Mouse (Mus musculus) C2C12 (cell line): ENCODE results near the gene Rfxap. TPM values are rescaled to one million over a fixed set of nuclear protein-coding genes. Genes with fewer than 3 reads are reported as not detected.

Experiments
- H3K27me3 ChIP-seq: one replicate; pipeline ENCODE4 v1.6.1; 2011; ENCODE audit not compliant: control insufficient read depth, insufficient read depth, insufficient read length
- H3K36me3 ChIP-seq: one replicate; pipeline ENCODE4 v1.6.1; 2011; ENCODE audit not compliant: control insufficient read depth, insufficient read depth
- H3K4me3 ChIP-seq: one replicate; pipeline ENCODE4 v1.5.1; 2011; ENCODE audit warnings: mild to moderate bottlenecking, control low read depth; ENCODE audit not compliant: poor library complexity, insufficient read depth, severe bottlenecking
- H3K79me2 ChIP-seq: one replicate; pipeline ENCODE4 v1.6.1; 2011; ENCODE audit not compliant: control insufficient read depth, insufficient read depth
- H3K79me3 ChIP-seq: one replicate; pipeline ENCODE4 v1.6.1; 2011; ENCODE audit warnings: low read depth, control low read depth
- H3ac ChIP-seq: one replicate; pipeline ENCODE3; 2011; ENCODE audit warnings: low read depth; ENCODE audit not compliant: control insufficient read depth, insufficient read length
- CEBPB ChIP-seq: IDR thresholded peaks from one replicate; pipeline ENCODE4 v1.6.1; 2011; ENCODE audit warnings: low read depth, mild to moderate bottlenecking, control low read depth, moderate library complexity
- CTCF ChIP-seq: IDR thresholded peaks from one replicate; pipeline ENCODE4 v1.5.1; 2011; ENCODE audit not compliant: control insufficient read depth, insufficient read depth, insufficient read length
- FOSL1 ChIP-seq: IDR thresholded peaks from one replicate; pipeline ENCODE4 v1.8.0; 2011; ENCODE audit warnings: mild to moderate bottlenecking, low read length; ENCODE audit not compliant: poor library complexity, insufficient read depth, severe bottlenecking
- MAX ChIP-seq: IDR thresholded peaks from one replicate; pipeline ENCODE4 v1.6.1; 2011; ENCODE audit warnings: mild to moderate bottlenecking, control low read depth
- MYOD1 ChIP-seq: IDR thresholded peaks from one replicate; pipeline ENCODE4 v1.6.1; 2011; ENCODE audit warnings: low read depth; ENCODE audit not compliant: control insufficient read depth, insufficient read length
- MYOG ChIP-seq: IDR thresholded peaks from one replicate; pipeline ENCODE4 v1.6.1; 2011; ENCODE audit not compliant: control insufficient read depth, insufficient read length; ENCODE audit errors: extremely low read depth
- USF1 ChIP-seq: IDR thresholded peaks from one replicate; pipeline ENCODE4 v1.6.1; 2011; ENCODE audit warnings: low read depth, mild to moderate bottlenecking, control low read depth, moderate library complexity
- polyA plus RNA-seq: library from polyadenylated mRNA; unstranded; fragments of >200 nt; fragmentation: generic; extraction: Trizol; gene quantifications from one replicate; pipeline ENCODE4 v1.2.1, GENCODE M21; 2012; ENCODE audit warnings: missing spikeins

Gene Rfxap
- polyA plus RNA-seq, 1 experiment, result 27.3 TPM

DNA sequence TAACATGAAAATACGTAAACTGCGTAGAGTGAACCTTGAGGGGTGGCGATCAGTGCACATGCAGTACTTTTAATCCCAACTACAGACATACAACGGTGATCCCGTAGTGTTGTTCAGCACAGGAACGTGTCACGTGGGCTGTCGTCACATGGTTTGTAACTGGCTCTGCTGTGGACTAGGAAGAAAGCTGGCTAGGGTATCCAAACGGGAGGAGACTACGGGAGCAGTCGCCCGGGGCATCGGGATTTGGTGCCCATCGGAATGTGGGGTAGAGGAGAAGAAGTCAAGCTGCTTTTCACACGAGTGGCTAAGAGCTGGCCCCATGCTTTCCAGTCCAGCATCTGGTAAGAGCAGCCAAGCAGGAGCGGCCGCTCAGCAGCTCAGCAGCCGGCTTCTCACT, 43.2 kb downstream of the Rfxap start:
- H3K36me3 ChIP-seq, result no peaks in the 10 kb centered on the region
- TF ChIP-seq CTCF (no peak), USF1 (peak; percentile 79)
- H3K79me2 ChIP-seq, result no peaks in the 10 kb centered on the region
- no peak overlapping the region for H3K4me3 ChIP-seq
- no peak overlapping the region for H3ac ChIP-seq
- no peaks in the 10 kb centered on the region for H3K27me3 ChIP-seq
- no peaks in the 10 kb centered on the region for H3K79me3 ChIP-seq

DNA sequence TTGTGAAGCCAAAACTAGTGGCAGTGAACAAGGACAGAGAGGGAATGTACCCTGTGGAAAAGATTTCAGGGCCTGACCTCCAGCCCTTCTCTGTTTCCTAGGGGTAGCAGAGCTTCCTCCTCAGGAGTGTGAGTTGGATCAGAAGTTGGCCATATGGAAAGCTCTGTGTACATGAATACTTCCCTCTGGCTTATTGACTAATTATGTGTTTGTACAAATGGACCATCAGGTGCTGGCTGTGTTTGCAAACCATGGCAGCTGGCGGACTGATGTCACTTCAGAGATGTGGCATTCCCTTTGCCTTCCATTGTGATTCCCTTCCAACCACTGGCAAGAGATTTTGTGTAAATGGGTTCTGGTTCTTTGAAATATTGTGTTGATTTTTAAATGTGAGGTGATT, 46.3 kb downstream of the Rfxap start:
- H3K36me3 ChIP-seq, result no peaks in the 10 kb centered on the region
- H3K4me3 ChIP-seq, result no peak overlapping the region
- no peak overlapping the region for H3ac ChIP-seq
- no peaks in the 10 kb centered on the region for H3K79me3 ChIP-seq
- TF ChIP-seq MYOG (no peak), USF1 (no peak), FOSL1 (no peak), CEBPB (no peak), MYOD1 (no peak), CTCF (no peak), MAX (no peak)
- no peaks in the 10 kb centered on the region for H3K79me2 ChIP-seq
- H3K27me3 ChIP-seq, result no peaks in the 10 kb centered on the region

DNA sequence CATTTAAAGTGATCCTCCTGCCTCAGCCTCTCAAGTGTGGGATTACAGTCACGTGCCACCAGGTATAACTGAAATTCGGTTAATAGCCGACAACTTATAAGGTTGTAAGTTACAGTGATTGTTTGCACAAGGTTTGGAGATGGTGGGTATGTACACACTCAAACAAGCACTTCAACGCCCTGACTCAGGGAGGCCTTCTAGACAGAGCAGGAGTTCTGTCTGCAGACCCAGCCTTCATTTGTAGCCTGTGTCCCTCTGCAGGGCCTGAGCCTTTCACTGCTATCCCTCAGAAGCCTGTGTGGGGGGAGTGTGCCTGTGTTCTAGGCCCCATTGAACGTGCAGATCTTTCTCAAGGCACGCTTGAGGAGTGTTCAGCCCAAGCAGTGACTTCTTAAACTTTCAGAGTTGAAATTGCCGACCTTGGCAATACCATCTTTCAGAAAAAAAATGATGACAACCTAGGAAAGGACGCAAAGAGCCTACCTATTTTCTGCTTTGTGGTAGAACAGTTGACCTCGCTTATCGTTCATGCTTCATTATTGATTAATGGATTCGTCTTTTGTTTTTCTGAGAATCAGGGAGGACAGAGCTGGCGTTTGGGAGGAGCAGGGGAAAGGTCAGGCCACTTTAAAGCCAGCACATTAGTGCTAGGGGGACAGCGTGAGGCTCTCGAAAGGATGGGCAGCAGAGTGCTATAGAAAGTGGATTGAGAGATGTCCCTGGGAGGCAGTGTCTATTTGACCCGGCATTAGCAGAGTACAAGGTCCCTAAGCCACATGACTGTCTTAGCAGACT, 47.1 kb downstream of the Rfxap start:
- no peaks in the 10 kb centered on the region for H3K27me3 ChIP-seq
- TF ChIP-seq USF1, result no peak
- TF ChIP-seq MAX, result no peak
- no peak for TF ChIP-seq MYOG
- no peak for TF ChIP-seq CEBPB
- no peak for TF ChIP-seq MYOD1
- no peak for TF ChIP-seq FOSL1
- TF ChIP-seq CTCF, result no peak
- H3K36me3 ChIP-seq, result no peaks in the 10 kb centered on the region
- H3K79me2 ChIP-seq, result no peaks in the 10 kb centered on the region
- no peaks in the 10 kb centered on the region for H3K79me3 ChIP-seq
- H3ac ChIP-seq, result no peak overlapping the region
- H3K4me3 ChIP-seq, result no peak overlapping the region

DNA sequence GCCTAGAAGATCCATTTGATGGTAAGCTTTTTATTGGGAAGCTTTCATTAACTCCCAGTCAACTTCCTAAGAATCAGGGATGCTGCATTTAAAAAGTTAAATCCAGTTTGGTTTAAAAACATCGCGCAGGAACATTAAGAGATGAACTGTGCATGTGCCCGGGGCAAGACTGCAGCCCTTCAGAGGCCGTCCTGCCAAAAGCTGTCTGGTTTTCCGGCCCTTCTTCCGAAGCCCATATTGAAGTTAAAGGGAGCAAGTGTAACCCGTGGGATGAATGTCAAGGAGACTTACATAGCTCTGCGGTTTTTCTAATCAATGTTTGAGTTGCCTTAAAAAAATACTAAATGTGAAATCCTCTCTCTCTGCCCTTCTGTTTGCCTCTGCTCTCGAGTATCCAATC, 48.4 kb downstream of the Rfxap start:
- H3K79me2 ChIP-seq, result no peaks in the 10 kb centered on the region
- TF ChIP-seq CTCF (no peak), MYOD1 (no peak), USF1 (no peak)
- no peak overlapping the region for H3ac ChIP-seq
- H3K27me3 ChIP-seq, result no peaks in the 10 kb centered on the region
- H3K36me3 ChIP-seq, result no peaks in the 10 kb centered on the region
- no peak overlapping the region for H3K4me3 ChIP-seq
- no peaks in the 10 kb centered on the region for H3K79me3 ChIP-seq

DNA sequence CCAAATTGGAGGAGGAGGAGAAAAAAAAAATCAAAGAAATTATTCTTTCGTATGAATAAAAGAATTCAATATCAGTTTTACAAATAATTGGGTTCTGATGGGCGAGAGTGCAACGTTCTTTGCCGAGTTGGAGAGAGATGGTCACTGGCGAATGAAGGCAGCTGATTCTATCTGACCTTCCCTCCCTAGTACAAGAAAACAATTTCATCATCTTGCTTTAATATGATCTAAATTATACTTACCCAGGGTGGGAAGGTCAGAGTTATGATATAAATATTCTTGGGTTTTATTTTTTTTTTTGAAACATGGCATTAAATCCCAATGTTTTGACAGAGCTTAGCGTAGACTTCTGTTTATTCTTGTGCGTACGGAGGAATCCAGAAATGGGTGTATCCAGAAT, 50.1 kb downstream of the Rfxap start:
- Histone ChIP-seq H3K36me3 (no peaks in the 10 kb centered on the region), H3K79me2 (no peaks in the 10 kb centered on the region), H3K79me3 (no peaks in the 10 kb centered on the region), H3K4me3 (no peak overlapping the region), H3K27me3 (no peaks in the 10 kb centered on the region), H3ac (no peak overlapping the region)
- TF ChIP-seq CEBPB, result no peak
- no peak for TF ChIP-seq FOSL1
- no peak for TF ChIP-seq CTCF
- TF ChIP-seq USF1, result no peak
- TF ChIP-seq MYOG, result no peak

DNA sequence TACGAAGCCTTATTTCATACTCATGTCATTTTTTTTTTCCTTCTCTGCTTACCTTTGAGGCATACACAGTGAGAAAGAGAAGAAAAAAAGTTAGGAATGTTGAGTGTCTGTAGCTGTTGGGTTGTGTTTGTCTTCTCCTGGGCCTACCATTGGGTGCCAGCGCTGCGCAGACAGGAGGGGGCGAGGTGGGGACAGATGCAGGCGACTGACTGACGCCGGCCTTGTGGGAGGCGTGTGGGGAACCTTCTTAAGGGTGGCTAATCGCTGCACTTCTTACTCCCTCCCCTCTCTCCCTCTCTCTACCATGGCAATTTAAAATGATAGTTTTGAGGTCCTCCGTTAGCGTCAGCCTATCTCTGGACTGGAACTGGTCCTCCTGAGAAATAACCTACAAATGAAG, 51.5 kb downstream of the Rfxap start:
- H3K4me3 ChIP-seq, result peak overlapping the region; percentile 28
- TF ChIP-seq MYOG (no peak), USF1 (no peak), CTCF (no peak), MAX (no peak), FOSL1 (no peak), CEBPB (no peak), MYOD1 (no peak)

More for the DNA sequence above, 51.5 kb downstream of the Rfxap start:
- H3K79me3 ChIP-seq, result no peaks in the 10 kb centered on the region
- no peaks in the 10 kb centered on the region for H3K79me2 ChIP-seq
- H3K27me3 ChIP-seq, result no peaks in the 10 kb centered on the region
- H3ac ChIP-seq, result peak overlapping the region; percentile 0
- no peaks in the 10 kb centered on the region for H3K36me3 ChIP-seq
